Mouse (Mus musculus) left cerebral cortex, adult 18-20 months (tissue): ENCODE data around the gene Zbtb45. TPM values are rescaled to one million over a fixed set of nuclear protein-coding genes. Genes with fewer than 3 reads are reported as not detected.
A peak's percentile ranks its signal among the peaks of the same experiment; 100 is the strongest.

Experiments
- DNase-seq, 2 experiments: peaks; one replicate each; pipeline ENCODE4 v3.0.0; 2021 to 2022; ENCODE audit warnings: low spot score in 2 of 2, mixed read lengths in 1 of 2
- total RNA-seq, 2 experiments: library from RNA; stranded (reverse); gene quantifications; 2 replicates each; pipeline ENCODE4 v1.2.3; 2021

The Zbtb45 gene
- total RNA-seq, 2 experiments from 2014 or later: 35.3 to 38.3 TPM

DNA sequence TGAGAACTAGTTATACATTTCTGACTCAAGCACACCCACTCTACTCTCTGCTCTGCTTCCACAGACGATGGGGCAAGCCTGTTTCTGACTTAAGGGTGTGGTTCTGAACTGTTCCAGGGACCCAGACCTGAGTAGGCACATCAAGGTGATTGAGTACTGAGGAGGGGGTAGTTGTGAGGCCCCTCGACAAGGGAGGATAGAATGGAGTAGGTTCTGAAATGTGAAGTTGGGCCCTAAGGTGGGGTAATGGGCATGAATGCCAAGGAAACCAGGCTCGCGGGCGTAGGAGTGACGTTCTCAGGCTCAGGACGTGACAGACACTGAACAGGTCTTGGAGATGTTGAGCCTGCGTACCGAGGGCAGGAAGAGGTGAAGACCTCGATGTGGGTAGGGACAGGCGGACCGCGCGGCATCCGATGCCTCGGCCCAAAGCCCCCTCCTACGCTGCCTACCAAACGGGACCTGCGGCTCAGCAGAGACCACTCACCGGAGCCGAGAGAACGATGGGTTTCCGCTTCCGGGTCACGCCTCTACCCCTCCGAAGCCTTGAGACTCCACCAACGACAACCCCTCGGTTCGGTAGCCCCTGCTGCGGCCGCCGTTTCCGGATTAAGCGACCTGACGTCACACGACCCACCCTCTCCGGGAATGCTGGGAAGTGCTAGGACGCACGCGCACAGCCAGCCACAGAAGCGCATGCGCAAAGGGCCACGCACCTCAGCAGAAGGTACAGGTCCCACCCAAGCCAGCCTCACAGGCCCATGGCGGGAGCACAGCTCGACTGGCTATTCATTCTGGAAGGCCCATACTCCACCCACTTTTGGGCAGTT lies 24.5 kb upstream of the Zbtb45 start, which contains the start of gene Chmp2a:
Chmp2a (minus strand) TSS at position 660 of the 830 bp plus-strand sequence.
- peak; percentile 99 for DNase-seq

DNA sequence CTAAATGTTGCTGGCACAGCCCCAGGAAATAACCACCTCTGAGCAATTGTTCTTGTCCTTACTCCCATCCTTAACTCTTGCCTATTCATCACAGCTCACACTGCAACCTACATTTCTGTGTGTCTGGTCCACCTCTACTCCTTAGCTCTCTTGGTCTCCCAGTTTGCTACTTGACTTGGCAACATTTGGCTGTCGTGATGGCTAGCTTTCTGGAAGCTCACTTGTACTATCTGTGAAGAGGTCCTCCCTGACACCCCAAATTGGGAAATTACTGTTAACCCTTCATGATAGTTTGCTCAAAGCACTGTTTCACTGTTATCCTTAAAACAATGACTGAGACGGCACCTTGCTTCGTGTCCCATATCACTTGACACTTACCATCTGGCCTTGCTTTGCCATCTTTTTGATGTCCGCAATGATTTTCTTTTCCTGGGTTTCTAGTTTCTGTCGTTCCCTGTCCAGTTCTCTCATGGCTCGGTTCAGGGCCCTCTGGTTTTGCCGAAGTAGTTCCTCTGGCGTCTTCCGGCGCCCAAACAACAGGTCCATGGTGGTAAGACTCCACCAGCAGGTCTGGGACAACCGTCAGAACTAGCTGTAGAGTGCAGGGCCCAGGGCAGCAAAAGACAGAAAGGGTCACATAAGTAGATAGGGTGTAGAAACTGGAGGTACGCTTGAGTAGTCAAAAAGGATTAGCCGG lies 23.8 kb upstream of the Zbtb45 start:
- DNase-seq: no peak

GRCm38 (mm10) chr7:13032541-13032940 lies 22.7 kb upstream of the Zbtb45 start:
- no peak for DNase-seq

GRCm38 (mm10) chr7:13031983-13032382 lies 22.1 kb upstream of the Zbtb45 start:
- no peak for DNase-seq

DNA sequence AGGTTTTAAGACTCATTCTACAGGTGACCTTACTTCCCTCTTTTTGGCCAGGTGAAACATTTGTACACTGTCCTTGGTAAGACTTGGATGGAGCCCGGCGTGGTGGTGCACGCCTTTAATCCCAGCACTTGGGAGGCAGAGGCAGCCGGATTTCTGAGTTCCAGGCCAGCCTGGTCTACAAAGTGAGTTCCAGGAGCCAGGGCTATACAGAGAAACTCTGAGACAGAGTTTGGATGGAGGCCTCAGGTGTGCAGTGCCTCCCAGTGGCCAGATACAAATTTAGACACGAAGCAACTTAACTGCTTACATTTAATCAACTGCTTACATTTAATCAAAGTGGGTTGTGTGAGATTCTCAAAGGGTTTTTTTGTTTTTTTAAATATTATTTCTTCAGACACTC lies 21.2 kb upstream of the Zbtb45 start:
- DNase-seq: no peak

DNA sequence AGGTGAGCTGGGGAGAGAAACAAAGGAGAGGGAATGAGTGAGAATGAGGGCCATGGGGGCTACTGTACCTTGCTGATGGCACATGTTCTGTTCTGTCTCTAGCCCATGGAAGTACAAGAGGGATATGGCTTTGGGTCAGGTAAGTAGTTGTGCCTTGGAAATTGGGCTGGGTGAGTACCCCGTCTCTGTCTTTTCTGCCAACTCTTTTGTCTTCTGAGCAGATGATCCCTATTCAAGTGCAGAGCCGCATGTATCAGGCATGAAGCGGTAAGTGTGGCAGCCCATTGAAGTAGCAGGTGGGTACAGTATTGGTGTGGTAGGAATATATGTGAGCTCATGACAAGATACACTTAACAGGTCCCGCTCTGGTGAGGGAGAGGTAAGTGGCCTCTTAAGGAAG lies 19.2 kb upstream of the Zbtb45 start:
- DNase-seq: no peak

DNA sequence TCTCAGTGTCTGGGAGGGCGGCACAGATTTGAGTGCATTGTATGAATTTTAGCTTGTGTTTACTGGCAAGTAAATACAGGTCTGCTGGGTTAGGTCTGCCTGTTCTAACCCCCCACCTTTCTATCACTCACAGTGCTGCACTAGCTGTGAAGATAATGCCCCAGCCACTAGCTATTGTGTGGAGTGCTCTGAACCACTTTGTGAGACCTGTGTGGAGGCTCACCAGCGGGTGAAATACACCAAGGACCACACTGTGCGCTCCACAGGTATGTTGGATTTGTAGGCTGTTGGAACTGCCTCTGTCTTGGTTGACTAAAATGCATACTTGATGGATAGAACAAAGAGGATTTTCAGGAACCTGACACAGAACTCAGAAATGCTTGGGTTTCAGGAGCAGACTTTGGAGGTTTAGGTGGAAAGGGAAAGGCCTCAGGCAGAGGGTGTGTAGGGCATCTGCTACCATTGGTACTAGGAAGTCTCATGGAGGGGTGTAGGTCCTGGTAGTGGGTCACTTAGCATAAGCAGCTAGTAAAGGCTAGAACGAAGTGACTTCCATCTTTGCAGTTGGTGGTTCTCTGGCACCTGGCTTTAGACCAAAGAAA lies 15.8 kb upstream of the Zbtb45 start:
- DNase-seq: no peak

DNA sequence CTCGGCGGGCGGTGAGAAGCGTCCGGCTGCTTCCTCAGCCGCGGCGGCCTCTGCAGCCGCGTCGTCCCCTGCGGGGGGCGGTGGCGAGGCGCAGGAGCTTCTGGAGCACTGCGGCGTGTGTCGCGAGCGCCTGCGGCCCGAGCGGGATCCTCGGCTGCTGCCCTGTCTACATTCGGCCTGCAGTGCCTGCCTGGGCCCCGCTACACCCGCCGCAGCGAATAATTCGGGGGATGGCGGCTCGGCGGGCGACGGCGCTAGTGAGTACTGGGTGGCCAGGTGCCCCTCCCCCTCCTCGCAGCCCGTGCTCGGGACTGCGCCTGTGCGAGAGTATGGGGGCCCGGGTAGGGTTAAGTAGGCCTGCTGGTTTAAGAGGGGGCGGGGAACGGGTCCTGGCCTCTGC lies 15.0 kb upstream of the Zbtb45 start:
- peak; percentile 77 to 79 for DNase-seq

GRCm38 (mm10) chr7:13023928-13024731 lies 14.3 kb upstream of the Zbtb45 start:
- peak; percentile 92 to 95 for DNase-seq

GRCm38 (mm10) chr7:13022773-13023535 lies 13.1 kb upstream of the Zbtb45 start:
- no peak for DNase-seq

- DNase-seq: no peak
Measured at GRCm38 (mm10) chr7:13015217-13015616, 5.4 kb upstream of the Zbtb45 start.

DNA sequence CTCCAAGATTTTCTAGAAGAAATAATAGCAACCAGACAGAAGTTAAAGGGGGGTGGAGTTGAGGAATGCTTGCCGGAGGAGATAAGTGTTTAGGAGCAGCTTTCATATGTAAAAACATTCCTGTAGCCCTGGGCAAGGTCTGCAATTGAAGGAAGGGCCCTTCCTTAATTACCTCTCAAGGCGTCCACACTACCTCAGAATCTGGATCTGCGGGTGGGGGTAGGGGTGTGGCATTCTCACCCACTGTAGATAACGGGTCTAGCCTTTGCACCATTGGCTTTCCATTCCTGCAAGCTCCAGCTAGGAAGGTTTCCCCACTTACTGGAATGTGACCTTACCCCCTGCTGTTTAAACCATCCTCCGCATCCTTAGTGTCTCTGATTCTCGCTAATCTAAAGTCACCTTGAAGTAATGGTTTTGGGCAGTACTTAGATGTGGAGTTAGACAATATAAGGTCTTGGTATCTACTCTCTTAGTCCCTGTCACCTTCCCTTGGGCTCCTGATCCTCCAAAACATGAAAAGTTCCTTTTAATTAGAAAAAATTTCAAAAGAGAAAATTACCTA lies 4.5 kb upstream of the Zbtb45 start:
- no peak for DNase-seq

DNA sequence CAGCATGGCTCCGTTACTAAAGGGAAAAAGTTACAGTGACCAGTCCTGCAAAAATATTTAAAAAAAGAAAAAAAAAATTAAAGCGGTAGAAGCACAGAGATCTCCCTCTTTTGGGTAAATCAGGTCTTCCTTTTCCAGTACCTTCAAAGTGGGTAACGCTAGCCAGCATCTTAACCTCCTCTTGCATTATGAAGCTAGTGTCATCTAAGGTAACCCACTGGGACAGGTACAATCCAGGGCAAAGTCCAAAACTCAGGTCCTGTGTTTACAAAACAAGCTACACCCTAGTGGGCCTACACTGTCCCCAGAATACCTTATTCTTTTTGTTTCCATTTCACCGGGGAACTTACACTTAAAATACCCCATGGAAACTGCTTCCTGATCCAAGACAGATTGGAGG lies 3.8 kb upstream of the Zbtb45 start:
- DNase-seq: no peak

DNA sequence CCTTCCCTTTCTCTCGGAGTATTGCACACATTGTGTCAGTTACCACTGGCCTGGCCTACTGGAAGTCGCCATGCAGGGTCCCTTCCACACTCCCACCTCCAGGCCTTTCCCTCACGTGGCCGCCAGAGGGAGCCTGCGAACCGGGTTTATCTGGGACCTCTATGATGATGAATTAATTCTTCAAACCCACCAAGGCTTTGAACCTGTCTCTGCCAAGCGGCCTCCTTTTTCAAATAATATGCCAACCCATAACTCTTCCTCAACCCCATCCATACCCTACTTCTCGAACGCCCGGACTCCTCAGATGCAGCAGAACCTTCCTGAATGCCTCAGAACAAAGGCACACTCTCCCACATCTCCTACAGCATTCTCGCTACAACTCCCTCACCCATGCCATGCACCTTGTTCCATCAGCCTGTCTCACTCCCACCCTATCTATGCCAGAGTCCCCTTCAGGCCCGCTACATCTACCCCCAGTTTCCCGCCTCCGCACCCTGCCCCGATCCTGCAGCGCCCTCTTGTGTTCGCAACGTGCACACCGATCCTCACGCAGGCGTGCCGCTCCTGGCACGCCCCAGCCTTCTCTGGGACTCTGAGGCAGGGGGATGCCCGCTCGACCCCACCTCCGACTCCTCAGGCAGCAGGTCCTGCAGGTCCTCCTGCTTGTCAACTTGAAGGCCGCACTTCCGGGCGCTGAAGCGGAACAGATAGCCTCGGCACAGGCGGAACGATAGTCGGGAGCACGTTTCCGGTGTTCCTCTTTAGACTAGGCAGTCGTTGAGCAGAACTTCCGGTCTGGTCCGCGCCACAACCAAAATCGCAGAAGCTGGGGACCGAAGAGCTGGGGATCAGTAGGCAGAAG lies 460 bp downstream of the Zbtb45 start:
- peak; percentile 89 to 91 for DNase-seq

DNA sequence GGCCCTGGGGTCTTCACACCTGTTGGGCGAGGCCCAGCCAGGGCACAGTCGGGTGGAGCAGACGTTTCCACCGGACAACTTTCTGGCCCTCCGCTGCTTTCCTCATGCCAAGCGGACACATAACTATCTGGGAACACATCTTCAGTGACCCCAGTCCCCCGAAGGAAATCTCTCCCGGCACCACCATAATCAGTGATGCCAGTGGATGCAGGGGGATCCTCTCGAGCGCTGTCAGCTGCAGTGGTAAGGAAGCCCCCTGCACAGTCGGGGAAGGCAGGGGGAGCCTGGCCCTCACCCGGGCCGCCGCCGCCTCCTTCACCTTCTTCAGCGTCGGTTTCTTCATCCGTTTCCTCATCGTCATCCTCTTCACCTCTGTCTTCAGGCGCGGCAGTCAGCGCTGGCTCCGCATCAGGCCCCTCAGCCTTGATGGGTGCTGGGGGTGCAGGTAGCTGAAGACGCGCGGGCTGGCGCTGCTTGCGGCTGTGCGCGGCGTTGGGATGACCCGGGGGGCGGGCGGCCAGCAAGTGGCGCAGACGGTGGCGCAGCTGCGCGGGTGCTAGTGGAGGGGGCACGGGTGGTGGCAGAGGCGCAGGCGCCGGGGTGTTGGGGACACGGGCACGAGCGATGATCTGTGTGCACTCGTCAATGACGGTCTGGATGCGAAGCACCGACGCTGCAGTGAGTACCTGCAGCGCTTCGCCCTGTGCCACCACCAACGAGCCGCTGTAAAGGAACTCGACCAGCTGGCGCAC lies 2.3 kb downstream of the Zbtb45 start:
- no peak for DNase-seq

DNA sequence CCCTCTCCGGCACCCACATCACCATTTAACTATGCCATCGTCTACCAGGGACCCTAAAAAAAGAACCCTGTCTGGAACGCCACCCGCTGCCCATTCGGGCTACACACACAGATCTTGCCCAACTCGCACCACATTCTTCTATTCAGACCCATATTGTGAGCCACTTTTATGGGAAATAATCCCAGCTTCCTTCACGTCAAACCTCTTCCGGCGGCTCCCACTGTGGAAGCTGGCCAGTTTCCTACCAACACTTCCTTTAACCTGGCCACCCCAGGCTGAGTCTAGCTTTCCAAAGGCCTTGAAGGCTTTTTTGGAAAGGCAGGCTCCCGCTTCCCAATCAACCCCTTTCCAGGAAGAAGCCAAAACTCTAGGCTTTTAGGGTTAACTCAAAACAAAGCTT lies 3.3 kb downstream of the Zbtb45 start:
- no peak for DNase-seq

- no peak for DNase-seq
Measured at GRCm38 (mm10) chr7:13006011-13006410, 3.8 kb downstream of the Zbtb45 start.

DNA sequence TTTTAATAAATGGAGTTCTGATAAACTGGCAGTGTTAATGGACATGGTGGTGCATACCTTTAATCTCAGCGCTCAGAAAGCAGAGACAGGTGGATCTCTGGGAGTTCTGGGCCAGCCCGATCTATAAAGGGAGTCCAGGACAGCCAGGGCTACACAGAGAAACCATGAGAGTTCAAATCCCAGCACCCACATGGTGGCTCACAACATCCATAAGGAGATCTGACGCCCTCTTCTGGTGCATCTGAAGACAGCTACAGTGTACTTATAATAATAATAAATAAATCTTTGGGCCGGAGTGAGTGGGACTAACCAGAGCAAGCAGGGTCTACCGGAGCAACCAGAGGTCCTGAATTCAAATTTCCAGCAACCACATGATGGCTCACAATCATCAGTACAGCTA lies 6.5 kb downstream of the Zbtb45 start:
- no peak for DNase-seq
